ENCODE assay signal across 28 mouse cellular contexts in the genomic region with DNA sequence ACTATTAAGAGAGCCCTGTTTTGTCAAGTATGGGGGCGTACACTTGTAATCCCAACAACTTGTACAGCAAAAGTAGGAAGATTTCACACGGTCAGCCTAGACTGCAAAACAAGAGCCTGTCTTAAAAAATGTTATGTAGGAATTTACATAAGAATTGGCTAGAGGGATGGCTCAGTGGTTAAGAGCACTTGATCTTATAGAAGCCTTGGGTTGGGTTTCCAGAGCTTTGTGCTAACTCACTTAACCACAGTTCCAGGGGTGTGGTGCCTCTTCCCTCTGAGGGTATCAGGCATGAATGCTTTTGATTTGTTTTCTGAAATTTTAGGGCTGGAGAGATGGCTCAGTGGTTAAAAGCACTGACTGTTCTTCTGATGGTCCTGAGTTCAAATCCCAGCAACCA.
"Had no signal": no experiment of that assay in that cellular context is flagged by ENCODE, and none has a peak within 500 bp of the region (broad histone marks: within the 10 kb centered on the region; RNA-seq: fewer than 3 reads in every experiment).

No protein-coding gene starts in this region.

- H3K4me3 ChIP-seq: heart, adult 2 months; heart, embryonic 13.5 days; heart, embryonic 15.5 days; hindbrain, embryonic 13.5 days; hindbrain, embryonic 15.5 days; kidney, embryonic 15.5 days; layer of hippocampus, adult 2 months; left cerebral cortex, adult 2 months; limb, embryonic 10.5 days; limb, embryonic 12.5 days; liver, embryonic 13.5 days; liver, embryonic 15.5 days had no signal

- H3K27ac ChIP-seq: heart, adult 2 months; heart, embryonic 13.5 days; heart, embryonic 15.5 days; hindbrain, embryonic 13.5 days; hindbrain, embryonic 15.5 days; hindbrain, postnatal 0 days; kidney, embryonic 15.5 days; kidney, postnatal 0 days; layer of hippocampus, adult 2 months; left cerebral cortex, adult 2 months; limb, embryonic 10.5 days; limb, embryonic 12.5 days; liver, embryonic 13.5 days; liver, embryonic 15.5 days had no signal

- H3K4me2 ChIP-seq: heart, embryonic 11.5 days; heart, embryonic 13.5 days; heart, embryonic 15.5 days; hindbrain, embryonic 13.5 days; hindbrain, embryonic 15.5 days; kidney, embryonic 15.5 days; limb, embryonic 12.5 days; liver, embryonic 11.5 days; liver, embryonic 13.5 days; liver, embryonic 15.5 days had no signal

- H3K9me3 ChIP-seq: heart, embryonic 13.5 days; heart, embryonic 15.5 days; hindbrain, embryonic 13.5 days; hindbrain, embryonic 15.5 days; kidney, embryonic 15.5 days; limb, embryonic 10.5 days; limb, embryonic 12.5 days; liver, embryonic 13.5 days; liver, embryonic 15.5 days had no signal

- H3K4me1 ChIP-seq: heart, embryonic 13.5 days; heart, embryonic 15.5 days; hindbrain, embryonic 13.5 days; hindbrain, embryonic 15.5 days; kidney, embryonic 15.5 days; limb, embryonic 10.5 days; limb, embryonic 12.5 days; liver, embryonic 13.5 days; liver, embryonic 15.5 days had no signal

- H3K9ac ChIP-seq: heart, embryonic 13.5 days; heart, embryonic 15.5 days; hindbrain, embryonic 13.5 days; hindbrain, embryonic 15.5 days; kidney, embryonic 15.5 days; limb, embryonic 12.5 days; liver, embryonic 13.5 days; liver, embryonic 15.5 days had no signal

- H3K27me3 ChIP-seq: heart, embryonic 13.5 days; heart, embryonic 15.5 days; hindbrain, embryonic 13.5 days; hindbrain, embryonic 15.5 days; kidney, embryonic 15.5 days; limb, embryonic 12.5 days; liver, embryonic 13.5 days; liver, embryonic 15.5 days had no signal

- ATAC-seq: hindbrain, postnatal 0 days; intestine, embryonic 16.5 days had no signal

- DNase-seq: gastrocnemius, postnatal 14 days; gastrocnemius, postnatal 36 days; heart, adult 11 months; heart, adult 2 months; heart, postnatal 14 days; heart, postnatal 36 days; kidney, adult 11 months; kidney, adult 2 months; kidney, adult 9 months; kidney, postnatal 14 days; kidney, postnatal 4 days; liver; liver, embryonic 13.5 days had no signal
